Mouse (Mus musculus): Measurements from ENCODE around the gene Fgf18. TPM values are rescaled to one million over a fixed set of nuclear protein-coding genes. Genes with fewer than 3 reads are reported as not detected.

The Fgf18 gene
- polyA plus RNA-seq, 1 experiment from 2014 or later = 4.3 TPM

DNA sequence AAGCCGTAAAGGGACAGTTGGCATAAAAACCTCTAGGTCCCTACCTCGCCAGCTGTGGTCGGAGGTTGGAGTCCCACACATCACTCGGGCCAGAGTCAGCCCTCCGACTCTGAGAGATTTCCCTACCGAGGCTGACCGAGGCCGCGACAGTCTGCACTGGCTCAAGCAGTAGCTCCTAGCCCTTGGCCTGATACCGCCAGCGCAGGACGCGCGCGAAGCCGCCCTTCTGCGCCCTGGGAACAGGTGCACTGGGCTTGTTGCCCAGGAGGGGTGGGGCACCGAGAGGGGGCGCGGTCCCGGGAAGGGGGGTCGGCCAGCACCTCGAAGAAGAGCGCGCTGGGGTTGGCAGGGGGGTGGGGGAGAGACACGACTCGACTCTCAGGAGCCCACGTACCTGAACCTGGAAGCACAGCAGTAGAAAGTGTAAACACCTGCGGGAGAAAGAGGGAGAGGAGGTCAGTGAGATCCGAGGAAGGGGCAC is 509 bp downstream of the Fgf18 start:
- H3K36me3 ChIP-seq (ENCODE audit: control insufficient read depth, insufficient read depth) = peaks cover 14% of the 10 kb centered on the region
- H3K4me2 ChIP-seq (ENCODE audit: low read length) = peak overlapping the region; percentile 91
- H3K9me3 ChIP-seq (ENCODE audit: control insufficient read depth, low read length) = no peaks in the 10 kb centered on the region
- peak overlapping the region; percentile 73 for H3K27ac ChIP-seq (ENCODE audit: low read length)
- peak overlapping the region; percentile 78 for H3K9ac ChIP-seq (replicated peaks; ENCODE audit: low read depth, low read length)
- H3K4me1 ChIP-seq (replicated peaks; ENCODE audit: control insufficient read depth, insufficient read depth, low read length) = peaks cover 27% of the 10 kb centered on the region
- H3K27me3 ChIP-seq (replicated peaks; ENCODE audit: control insufficient read depth, insufficient read depth, low read length) = peaks cover 6% of the 10 kb centered on the region; the same call in 1 of the 2 replicates
- WGBS = 1% methylated on average over 30 of the region's 30 CpGs
- 0 out of 2 replicates have a peak, but pooled peaks have one; percentile 18 for ATAC-seq
- H3K4me3 ChIP-seq (replicated peaks; ENCODE audit: low read length) = peak overlapping the region; percentile 69

DNA sequence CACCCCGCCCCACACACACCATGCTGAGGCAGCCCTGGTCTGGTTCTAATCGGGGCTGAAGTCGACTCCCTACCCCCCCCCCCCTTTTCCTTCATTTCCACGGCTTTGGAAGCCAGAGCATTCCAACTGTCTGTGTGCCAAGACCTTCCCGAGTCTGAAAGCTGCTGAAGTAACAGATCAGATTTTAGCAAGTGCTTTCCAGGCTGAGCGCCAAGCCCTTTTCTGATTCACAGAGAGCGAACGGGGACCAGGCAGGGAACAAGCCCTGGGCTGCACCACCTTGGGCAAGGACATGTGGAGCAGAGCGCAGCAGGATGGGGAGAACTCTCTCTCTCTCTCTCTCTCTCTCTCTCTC is 1.1 kb downstream of the Fgf18 start:
- no peaks in the 10 kb centered on the region for H3K9me3 ChIP-seq (ENCODE audit: control insufficient read depth, low read length)
- no peak overlapping the region for H3K9ac ChIP-seq (replicated peaks; ENCODE audit: low read depth, low read length)
- peaks cover 27% of the 10 kb centered on the region for H3K4me1 ChIP-seq (replicated peaks; ENCODE audit: control insufficient read depth, insufficient read depth, low read length)
- peak overlapping the region; percentile 69 for H3K4me3 ChIP-seq (replicated peaks; ENCODE audit: low read length)
- ATAC-seq = peak; percentile 65
- peaks cover 6% of the 10 kb centered on the region; the same call in 1 of the 2 replicates for H3K27me3 ChIP-seq (replicated peaks; ENCODE audit: control insufficient read depth, insufficient read depth, low read length)
- no peak overlapping the region for H3K27ac ChIP-seq (ENCODE audit: low read length)
- WGBS = 1% methylated on average over 6 of the region's 9 CpGs
- H3K36me3 ChIP-seq (ENCODE audit: control insufficient read depth, insufficient read depth) = peaks cover 14% of the 10 kb centered on the region
- H3K4me2 ChIP-seq (ENCODE audit: low read length) = peak overlapping the region; percentile 91

DNA sequence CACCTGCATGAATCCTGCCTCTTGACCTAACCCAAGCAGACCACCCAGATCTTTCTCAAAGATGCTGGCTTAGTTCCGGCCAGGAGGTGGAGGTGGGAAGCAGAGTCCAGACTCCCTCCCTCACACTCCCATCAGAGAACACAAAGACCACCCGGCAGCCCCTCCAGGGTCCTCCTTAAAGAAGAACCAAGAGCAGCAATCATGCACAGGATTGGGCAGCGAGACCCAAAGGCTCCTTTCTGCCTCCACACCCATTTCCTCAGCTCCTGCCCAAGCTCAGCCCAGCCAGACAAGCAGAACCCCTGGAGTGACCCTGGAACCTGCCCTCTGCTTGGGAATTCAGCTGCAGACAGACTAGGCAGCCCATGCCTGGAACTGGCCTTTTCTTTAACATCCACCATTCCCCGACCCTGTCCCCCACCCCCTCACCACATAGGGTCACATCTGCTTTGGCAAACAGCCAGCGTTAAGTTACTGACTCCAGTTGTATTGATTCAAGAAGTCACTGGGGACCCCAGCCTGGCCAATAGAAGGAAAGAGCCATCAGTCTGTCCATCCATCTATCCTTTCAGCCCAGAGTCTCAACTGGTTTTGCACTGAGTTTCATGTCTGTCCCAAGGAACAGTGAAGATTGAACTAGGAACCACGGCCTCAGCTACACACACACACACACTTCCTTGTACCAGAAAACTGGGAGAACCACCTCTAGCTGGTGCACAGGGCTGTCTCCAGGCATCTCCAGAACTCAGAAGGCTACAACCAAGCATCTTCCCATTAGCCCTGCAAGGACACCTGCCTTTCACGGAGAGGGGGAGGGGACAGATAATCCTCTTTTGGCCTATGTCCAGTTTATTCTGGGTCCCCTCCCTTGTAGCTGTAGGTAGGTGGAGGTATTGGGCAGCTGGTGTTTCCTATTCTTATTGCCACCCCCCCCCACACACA is 1.7 kb downstream of the Fgf18 start:
- Histone ChIP-seq H3K9me3 (ENCODE audit: control insufficient read depth, low read length) (no peaks in the 10 kb centered on the region), H3K4me1 (replicated peaks; ENCODE audit: control insufficient read depth, insufficient read depth, low read length) (peaks cover 27% of the 10 kb centered on the region), H3K27ac (ENCODE audit: low read length) (no peak overlapping the region), H3K27me3 (replicated peaks; ENCODE audit: control insufficient read depth, insufficient read depth, low read length) (peaks cover 6% of the 10 kb centered on the region; the same call in 1 of the 2 replicates), H3K4me3 (replicated peaks; ENCODE audit: low read length) (peak overlapping the region; percentile 69), H3K4me2 (ENCODE audit: low read length) (peak overlapping the region; percentile 91), H3K36me3 (ENCODE audit: control insufficient read depth, insufficient read depth) (peaks cover 11% of the 10 kb centered on the region), H3K9ac (replicated peaks; ENCODE audit: low read depth, low read length) (0 out of 2 replicates have a peak overlapping the region, but pooled peaks have one; percentile 26)
- 13% methylated on average over 7 of the region's 7 CpGs for whole genome bisulfite sequencing
- ATAC-seq = peak; percentile 1; the same call in 1 of the 2 replicates

DNA sequence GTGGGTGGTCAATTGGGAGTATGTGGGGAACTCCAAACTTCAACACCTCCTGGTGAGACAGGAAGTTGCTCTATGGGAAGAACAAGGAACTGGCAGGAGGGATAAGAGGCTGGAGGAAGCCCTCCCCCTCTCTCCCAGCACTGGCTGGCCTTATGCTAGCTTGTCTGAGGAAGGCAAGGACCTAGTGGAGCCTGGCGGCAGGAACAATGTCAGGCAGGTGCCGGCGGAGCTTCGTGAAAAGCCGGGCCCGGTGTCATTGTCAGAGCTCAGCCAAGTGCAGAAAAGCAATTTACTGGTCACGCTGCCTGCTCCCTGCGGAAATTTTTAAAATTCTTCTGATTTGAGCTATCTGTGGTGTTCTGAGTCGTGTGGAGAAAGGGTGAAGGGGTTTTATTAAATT is 3.3 kb downstream of the Fgf18 start:
- no peak overlapping the region for H3K4me3 ChIP-seq (replicated peaks; ENCODE audit: low read length)
- H3K27me3 ChIP-seq (replicated peaks; ENCODE audit: control insufficient read depth, insufficient read depth, low read length) = peaks cover 6% of the 10 kb centered on the region; the same call in 1 of the 2 replicates
- no peak overlapping the region for H3K27ac ChIP-seq (ENCODE audit: low read length)
- H3K9ac ChIP-seq (replicated peaks; ENCODE audit: low read depth, low read length) = no peak overlapping the region
- no peaks in the 10 kb centered on the region for H3K36me3 ChIP-seq (ENCODE audit: control insufficient read depth, insufficient read depth)
- H3K9me3 ChIP-seq (ENCODE audit: control insufficient read depth, low read length) = no peaks in the 10 kb centered on the region
- 11% methylated on average over 9 of the region's 9 CpGs for whole genome bisulfite sequencing
- peaks cover 27% of the 10 kb centered on the region for H3K4me1 ChIP-seq (replicated peaks; ENCODE audit: control insufficient read depth, insufficient read depth, low read length)
- no peak for ATAC-seq
- H3K4me2 ChIP-seq (ENCODE audit: low read length) = no peak overlapping the region

DNA sequence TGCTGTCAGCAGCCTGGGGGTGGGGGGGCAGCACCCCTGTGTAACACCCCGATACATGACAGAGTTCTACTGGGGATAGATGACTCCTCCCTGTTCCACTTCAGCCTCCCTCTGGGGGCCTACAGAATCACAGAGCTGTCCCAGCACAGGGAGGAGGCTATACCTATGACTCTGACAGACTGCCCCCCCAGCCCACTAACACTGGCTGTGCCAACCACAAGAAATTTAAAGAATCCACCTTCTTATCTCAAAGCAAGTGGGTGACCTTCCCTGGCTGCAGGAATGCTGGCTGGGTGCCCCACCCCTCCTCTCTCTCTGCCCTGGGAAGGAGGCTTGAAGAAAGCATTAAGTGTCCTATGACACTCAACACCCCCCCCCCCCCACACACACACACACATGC is 4.4 kb downstream of the Fgf18 start:
- H3K9ac ChIP-seq (replicated peaks; ENCODE audit: low read depth, low read length) = no peak overlapping the region
- H3K9me3 ChIP-seq (ENCODE audit: control insufficient read depth, low read length) = no peaks in the 10 kb centered on the region
- H3K4me3 ChIP-seq (replicated peaks; ENCODE audit: low read length) = no peak overlapping the region
- H3K36me3 ChIP-seq (ENCODE audit: control insufficient read depth, insufficient read depth) = no peaks in the 10 kb centered on the region
- H3K27me3 ChIP-seq (replicated peaks; ENCODE audit: control insufficient read depth, insufficient read depth, low read length) = peaks cover 6% of the 10 kb centered on the region; the same call in 1 of the 2 replicates
- H3K4me1 ChIP-seq (replicated peaks; ENCODE audit: control insufficient read depth, insufficient read depth, low read length) = peaks cover 22% of the 10 kb centered on the region
- WGBS = 86% methylated on average over 1 of the region's 1 CpGs
- no peak overlapping the region for H3K27ac ChIP-seq (ENCODE audit: low read length)
- no peak for ATAC-seq
- H3K4me2 ChIP-seq (ENCODE audit: low read length) = no peak overlapping the region

DNA sequence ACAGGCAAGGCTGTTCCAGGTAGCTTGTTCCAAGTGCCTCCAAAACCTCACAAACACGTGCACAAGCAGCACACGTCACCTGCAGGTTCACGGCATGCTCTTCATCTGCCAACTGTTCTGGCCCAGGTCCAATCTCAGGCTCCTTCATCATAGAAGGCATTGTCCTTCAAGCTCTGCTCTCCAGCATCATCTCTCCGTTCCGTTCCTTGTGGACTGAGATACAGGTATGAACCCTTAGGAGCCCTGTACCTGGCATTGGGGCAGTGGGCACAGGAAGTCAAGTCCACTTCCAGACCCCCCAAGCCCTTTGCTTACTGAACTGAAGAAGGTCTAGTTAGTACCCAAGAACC is 7.1 kb downstream of the Fgf18 start:
- Histone ChIP-seq H3K4me1 (replicated peaks; ENCODE audit: control insufficient read depth, insufficient read depth, low read length) (peaks cover under 1% of the 10 kb centered on the region), H3K4me3 (replicated peaks; ENCODE audit: low read length) (no peak overlapping the region), H3K36me3 (ENCODE audit: control insufficient read depth, insufficient read depth) (no peaks in the 10 kb centered on the region), H3K4me2 (ENCODE audit: low read length) (no peak overlapping the region), H3K9ac (replicated peaks; ENCODE audit: low read depth, low read length) (no peak overlapping the region), H3K27me3 (replicated peaks; ENCODE audit: control insufficient read depth, insufficient read depth, low read length) (peaks cover 5% of the 10 kb centered on the region; the same call in 1 of the 2 replicates), H3K27ac (ENCODE audit: low read length) (no peak overlapping the region), H3K9me3 (ENCODE audit: control insufficient read depth, low read length) (no peaks in the 10 kb centered on the region)
- 80% methylated on average over 5 of the region's 5 CpGs for WGBS
- no peak for ATAC-seq

DNA sequence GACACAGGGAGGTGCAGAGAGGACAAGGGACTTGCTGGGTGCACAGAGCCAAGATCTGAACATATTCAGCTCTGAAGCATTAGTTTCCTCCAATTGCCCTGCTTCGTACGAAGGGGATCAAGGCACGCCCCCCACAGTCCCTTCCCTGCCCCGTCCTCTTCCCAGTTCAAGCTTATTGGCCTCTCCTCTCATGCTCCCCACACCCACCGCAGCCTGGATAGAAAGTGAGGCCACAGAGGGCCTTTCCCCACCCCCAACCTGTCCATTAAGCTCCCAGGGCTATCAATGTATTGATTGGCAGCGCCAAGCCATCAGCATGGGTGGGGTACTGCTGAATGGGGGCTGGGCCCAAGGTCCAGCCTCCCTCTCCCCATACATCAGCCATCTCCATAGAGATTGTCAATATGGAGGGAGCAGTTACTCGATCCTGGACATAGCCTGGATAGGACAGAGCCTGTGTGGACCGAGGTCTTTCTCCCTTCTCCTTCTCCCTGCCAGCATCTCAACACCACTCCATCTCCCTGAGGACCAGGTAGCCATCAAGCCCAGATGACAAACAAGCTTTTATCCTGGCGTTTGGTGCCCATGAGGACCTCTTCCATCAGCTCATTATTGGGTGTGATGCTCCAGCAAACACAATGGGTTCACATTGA is 7.6 kb downstream of the Fgf18 start:
- H3K27ac ChIP-seq (ENCODE audit: low read length) = no peak overlapping the region
- no peak overlapping the region for H3K9ac ChIP-seq (replicated peaks; ENCODE audit: low read depth, low read length)
- no peak overlapping the region for H3K4me3 ChIP-seq (replicated peaks; ENCODE audit: low read length)
- no peak overlapping the region for H3K4me2 ChIP-seq (ENCODE audit: low read length)
- H3K4me1 ChIP-seq (replicated peaks; ENCODE audit: control insufficient read depth, insufficient read depth, low read length) = no peaks in the 10 kb centered on the region
- WGBS = 80% methylated on average over 9 of the region's 9 CpGs
- ATAC-seq = no peak
- no peaks in the 10 kb centered on the region for H3K36me3 ChIP-seq (ENCODE audit: control insufficient read depth, insufficient read depth)
- no peaks in the 10 kb centered on the region for H3K9me3 ChIP-seq (ENCODE audit: control insufficient read depth, low read length)
- peaks cover 4% of the 10 kb centered on the region; the same call in 1 of the 2 replicates for H3K27me3 ChIP-seq (replicated peaks; ENCODE audit: control insufficient read depth, insufficient read depth, low read length)

DNA sequence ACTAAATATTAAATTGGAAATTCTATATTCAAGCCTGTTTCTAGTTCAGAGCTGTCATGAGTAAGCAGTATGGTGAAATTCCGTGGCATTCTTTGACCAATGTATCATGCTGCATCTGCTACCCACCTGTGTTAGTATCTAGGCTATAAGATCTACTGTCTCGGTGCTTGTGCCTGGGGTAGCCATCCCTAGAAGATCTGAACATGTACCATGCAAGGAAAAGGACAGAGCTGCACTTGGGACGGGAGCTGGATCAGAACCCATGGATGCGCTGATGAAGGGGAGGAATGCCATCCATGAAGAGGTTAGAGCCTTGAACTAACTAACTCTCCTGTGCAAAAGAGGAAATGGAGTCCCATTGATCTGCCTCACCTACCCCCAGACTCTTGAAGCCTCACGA is 8.5 kb downstream of the Fgf18 start:
- Histone ChIP-seq H3K27ac (ENCODE audit: low read length) (no peak overlapping the region), H3K36me3 (ENCODE audit: control insufficient read depth, insufficient read depth) (no peaks in the 10 kb centered on the region), H3K9ac (replicated peaks; ENCODE audit: low read depth, low read length) (no peak overlapping the region), H3K4me2 (ENCODE audit: low read length) (no peak overlapping the region), H3K27me3 (replicated peaks; ENCODE audit: control insufficient read depth, insufficient read depth, low read length) (peaks cover 4% of the 10 kb centered on the region; the same call in 1 of the 2 replicates), H3K4me3 (replicated peaks; ENCODE audit: low read length) (no peak overlapping the region), H3K4me1 (replicated peaks; ENCODE audit: control insufficient read depth, insufficient read depth, low read length) (no peaks in the 10 kb centered on the region), H3K9me3 (ENCODE audit: control insufficient read depth, low read length) (no peaks in the 10 kb centered on the region)
- 94% methylated on average over 5 of the region's 5 CpGs for WGBS
- no peak for ATAC-seq

DNA sequence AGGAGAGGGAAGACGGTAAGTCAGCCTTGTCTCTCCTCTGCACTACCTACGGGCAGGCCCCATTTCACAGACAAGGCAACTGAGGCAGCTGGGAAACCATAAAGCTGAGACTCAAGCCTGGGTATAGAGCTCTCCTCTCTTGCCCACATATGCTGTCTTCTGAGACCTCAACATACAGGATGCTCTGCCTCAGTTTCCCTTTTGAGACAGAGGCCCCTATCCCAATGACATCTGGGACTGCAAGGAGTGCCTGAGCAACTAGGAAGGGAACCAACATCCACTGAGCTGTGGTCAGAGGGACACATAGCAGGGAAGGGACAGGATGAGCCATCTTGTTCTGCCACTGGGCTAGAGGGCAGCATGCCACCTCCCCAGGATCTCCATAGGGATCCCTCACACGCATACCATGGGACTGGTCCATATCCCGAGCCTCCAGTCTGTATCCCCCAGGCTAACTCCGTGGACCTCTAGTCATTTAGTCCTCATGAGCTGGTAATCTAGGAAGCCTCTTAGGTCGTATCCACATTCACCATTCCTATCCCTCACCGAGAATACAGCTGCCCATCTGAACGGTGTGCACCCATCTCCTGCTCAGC is 12.7 kb downstream of the Fgf18 start:
- H3K4me3 ChIP-seq (replicated peaks; ENCODE audit: low read length) = no peak overlapping the region
- H3K27me3 ChIP-seq (replicated peaks; ENCODE audit: control insufficient read depth, insufficient read depth, low read length) = no peaks in the 10 kb centered on the region
- no peaks in the 10 kb centered on the region for H3K4me1 ChIP-seq (replicated peaks; ENCODE audit: control insufficient read depth, insufficient read depth, low read length)
- H3K9ac ChIP-seq (replicated peaks; ENCODE audit: low read depth, low read length) = no peak overlapping the region
- H3K9me3 ChIP-seq (ENCODE audit: control insufficient read depth, low read length) = no peaks in the 10 kb centered on the region
- ATAC-seq = no peak
- no peak overlapping the region for H3K27ac ChIP-seq (ENCODE audit: low read length)
- H3K4me2 ChIP-seq (ENCODE audit: low read length) = no peak overlapping the region
- WGBS = 94% methylated on average over 8 of the region's 8 CpGs
- no peaks in the 10 kb centered on the region for H3K36me3 ChIP-seq (ENCODE audit: control insufficient read depth, insufficient read depth)

Data from forebrain, embryonic 16.5 days (tissue).